Mouse (Mus musculus): ENCODE data around the gene Akr1a1.

Akr1a1 gene

DNA sequence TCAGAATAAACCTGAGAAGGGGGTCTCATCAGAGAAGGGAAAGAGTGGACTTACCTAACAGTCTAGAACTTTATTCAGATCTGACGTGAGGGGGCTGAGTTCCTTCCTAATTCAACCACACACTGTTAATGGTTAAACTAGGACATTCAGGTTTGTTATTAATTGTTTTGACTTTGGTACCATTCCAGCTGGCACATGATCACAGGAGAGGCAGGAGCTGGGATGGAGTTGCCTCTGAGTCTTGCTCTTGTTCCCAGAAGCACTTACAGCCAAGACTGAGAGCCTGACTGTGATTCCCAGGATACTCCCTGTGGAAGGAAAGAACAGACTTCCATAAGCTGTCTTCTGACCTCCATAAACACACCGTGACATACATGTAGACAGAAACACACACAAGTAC, 8.0 kb upstream of the Akr1a1 start:
- DNase-seq (ENCODE audit: low read depth, low spot score) = no peak

DNA sequence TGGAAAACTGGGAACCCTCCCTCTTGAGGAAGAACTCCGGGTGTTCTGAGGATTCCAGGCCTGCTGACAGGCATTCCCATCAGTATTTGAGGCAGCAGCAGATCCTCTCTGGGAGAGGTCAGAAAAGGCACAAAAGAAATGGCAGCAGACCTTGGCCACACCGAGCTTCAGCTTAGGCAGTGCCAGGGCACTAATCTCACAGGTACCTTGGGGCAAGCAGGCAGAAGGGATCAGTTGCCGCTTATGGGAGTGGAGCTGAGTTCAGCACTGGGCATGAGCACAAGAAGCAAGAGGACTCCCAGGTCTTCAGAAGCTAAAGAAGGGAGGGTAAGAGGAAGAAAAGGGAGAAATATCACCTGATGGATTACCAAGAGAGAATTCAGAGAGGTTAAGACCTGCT, 6.5 kb upstream of the Akr1a1 start:
- DNase-seq (ENCODE audit: low read depth, low spot score) = no peak

DNA sequence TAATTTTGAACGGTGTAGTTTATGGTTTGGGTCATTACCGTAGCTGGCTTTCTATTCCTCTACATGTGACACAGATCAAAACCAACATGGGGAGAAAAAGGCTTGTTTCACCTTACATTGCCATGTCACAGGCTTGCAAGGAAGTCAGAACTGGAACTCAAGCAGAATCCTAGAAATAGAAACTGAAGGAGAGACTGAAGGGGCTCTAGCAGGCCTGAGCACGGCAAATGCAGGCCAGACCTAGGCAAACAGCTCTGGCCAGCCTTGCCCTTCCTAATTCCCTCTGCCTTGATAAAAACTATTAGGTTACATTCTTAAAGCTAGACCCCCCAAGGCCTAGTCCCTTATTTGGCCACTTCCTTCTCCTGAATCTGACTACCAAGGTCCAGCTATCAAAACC, 4.2 kb upstream of the Akr1a1 start:
- no peak for DNase-seq (ENCODE audit: low read depth, low spot score)

DNA sequence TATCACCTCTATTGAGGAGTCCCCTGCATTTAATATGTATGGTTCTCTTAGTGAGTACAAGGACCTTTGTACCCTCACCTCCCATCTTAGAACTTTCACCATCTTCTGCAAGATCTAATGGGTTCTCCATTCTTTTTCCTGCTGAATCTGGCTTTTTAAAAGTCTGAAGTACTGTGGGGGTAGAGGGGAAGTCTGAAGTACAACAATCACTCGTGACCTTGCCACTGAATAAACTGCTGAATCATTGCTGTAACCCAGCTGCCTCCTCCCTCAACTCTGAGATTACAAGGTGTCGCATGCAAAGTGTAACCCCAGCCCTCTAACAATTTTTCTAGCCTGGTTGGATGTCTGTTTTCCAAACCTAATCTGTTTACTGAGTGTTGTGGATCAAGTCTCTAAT, 3.6 kb upstream of the Akr1a1 start:
- DNase-seq (ENCODE audit: low read depth, low spot score) = no peak

DNA sequence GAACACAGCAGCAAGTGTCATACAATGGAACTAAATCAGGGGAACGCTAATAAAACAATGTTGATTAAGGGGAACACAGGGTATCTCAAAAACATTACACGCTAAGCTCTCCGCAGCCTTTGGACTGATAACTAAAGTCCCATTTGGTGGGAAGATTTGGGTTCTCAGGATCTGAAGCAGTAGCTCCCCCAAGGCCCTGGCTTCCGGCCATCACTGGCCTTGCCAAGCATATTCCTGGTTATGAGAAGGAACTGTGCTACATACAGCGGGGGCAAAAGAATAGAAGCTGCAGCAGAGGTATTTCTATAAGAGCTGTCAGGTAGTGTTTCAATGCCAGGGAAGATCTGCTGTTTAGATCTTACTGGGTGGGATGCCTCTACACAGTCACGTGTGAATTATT, 1.7 kb upstream of the Akr1a1 start:
- DNase-seq (ENCODE audit: low read depth, low spot score) = no peak

DNA sequence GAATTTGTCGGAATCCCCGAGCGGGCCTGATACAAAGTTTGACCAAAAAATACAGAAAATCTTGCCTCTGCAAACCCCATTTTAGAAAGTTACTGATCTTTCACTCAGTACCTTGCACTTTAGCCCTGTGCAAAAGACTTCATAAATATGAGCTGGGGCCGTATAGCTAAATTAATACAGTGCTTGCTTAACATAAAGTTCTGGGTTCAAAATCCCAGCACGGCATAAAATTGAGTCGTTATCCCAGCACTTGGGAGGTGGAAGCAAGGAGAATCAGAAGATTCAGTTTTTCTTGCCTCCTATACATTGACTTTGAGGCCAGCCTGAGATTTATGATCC, 286 bp upstream of the Akr1a1 start:
- DNase-seq (ENCODE audit: low read depth, low spot score) = no peak

DNA sequence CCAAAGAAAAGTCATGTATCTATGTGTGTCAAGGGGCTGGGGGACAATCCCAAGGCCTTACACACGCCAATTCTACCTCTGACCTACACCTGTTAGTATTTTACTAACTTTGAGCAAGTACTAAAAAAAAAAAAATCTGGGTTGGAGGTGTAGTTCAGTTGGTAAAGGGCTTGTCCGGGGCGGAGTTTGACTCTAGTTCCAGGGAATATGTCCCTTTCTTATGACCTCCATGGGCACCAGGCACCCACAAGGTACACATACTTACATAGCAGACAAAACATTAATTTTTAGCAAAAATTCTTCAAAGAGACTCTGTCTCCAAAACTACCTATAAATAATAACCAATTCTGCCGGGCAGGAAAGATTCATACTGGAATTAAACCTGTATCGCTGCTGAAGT, 1.1 kb downstream of the Akr1a1 start:
- no peak for DNase-seq (ENCODE audit: low read depth, low spot score)

DNA sequence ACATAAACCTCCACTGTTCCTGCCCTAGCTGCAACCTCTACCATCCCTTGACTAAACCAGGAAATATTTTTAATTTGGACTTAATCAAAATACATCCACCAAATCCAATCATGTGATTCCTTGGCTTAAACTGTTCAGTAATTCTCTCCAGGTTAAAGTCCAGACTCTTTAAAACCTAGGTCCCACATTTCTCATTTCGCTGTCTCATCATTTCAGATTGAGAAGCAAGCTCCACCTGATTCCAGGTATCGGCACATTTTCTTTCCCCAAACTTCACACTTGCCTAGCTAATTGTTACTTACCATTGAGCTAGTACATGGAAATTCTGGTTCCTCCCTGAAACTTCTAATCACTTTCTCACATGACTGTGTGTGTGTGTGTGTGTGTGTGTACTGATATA, 2.1 kb downstream of the Akr1a1 start:
- no peak for DNase-seq (ENCODE audit: low read depth, low spot score)

DNA sequence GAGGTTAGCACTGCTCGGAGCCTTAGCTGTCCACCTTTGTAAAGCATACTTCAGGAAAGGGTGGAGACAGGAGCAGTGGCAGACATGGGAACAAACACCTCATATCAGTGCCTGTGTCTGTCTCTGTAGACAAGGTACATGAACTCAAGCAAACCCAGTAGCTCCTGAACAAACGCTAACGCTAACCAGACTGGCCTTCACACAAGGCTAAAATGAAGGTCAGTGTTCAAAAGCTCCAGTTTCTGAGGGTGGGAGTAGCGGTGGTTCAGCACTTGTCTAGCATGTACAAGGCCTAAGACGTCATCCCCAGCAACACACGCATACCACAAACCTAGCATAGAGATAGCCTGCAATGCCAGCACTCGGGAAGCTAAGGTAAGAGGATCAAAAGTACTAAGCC, 5.9 kb downstream of the Akr1a1 start:
- no peak for DNase-seq (ENCODE audit: low read depth, low spot score)

DNA sequence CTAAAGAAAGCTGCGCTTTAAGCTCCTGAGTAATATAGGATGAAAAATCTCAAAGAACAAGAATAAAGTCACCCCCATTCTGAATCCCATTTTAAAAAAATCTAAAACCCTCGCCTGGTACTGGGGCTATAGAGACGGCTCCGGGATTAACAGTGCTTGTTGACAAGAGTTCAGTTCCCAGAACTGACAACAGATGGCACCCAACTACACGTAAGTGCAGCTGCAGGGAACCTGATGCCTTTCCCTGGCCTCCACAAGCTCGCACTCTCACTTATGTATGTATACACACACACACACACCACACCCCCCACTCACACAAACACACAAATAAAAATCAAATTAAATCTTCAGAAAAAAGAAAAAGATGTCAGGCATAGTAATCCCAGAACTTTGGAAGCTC, 7.2 kb downstream of the Akr1a1 start:
- DNase-seq (ENCODE audit: low read depth, low spot score) = no peak

DNA sequence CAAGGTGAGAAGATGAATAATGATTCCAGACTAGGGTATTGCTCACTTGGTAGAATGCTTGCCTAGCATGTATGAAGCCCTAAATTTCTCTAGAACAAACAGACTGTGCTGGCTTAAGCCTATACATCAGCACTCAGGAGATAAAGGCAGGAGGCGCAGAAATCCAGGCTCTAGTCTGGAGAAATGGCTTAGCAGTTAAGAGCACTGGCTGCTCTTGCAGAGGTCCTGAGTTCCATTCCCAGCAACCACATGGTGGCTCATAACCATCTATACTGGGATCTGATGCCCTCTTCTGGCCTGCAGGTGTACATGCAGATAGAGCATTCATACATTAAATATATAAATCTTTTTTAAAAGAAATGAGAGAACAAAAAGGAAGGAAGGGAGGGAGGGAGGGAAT, 9.4 kb downstream of the Akr1a1 start:
- no peak for DNase-seq (ENCODE audit: low read depth, low spot score)

DNA sequence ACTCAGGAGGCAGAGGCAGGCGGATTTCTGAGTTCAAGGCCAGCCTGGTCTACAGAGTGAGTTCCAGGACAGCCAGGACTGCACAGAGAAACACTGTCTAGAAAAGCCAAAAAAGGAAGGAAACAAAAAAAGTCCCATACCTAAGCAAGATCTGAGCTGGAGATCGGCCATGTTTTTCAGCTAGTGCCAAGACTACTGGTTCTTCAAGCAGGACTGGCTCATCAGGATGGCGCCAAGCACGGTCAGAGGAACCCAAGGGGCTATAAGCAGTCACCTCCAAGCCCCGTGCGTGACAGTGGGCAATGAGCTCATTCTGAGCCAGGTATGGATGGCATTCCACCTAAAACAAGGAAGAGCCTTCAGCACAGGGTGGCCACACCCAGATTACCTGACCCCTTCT, 12.7 kb downstream of the Akr1a1 start:
- no peak for DNase-seq (ENCODE audit: low read depth, low spot score)

DNA sequence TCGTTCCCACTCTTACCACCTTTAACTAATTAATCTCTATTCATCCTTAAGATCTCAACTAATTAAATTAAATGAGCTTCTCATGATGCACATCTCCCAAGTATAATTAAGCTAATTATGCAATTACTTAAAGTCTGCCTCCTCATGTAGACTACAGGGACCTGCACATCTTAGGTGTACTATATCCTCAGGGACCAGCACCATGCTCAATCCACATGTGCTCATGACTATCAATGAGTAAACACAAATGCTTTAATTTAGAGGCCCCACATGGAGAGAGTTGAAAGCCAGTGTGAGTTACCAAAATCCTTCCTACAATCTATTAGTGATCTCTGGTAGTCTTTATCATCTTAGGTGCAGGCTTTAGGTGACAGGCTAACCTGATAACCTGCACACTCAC, 16.3 kb downstream of the Akr1a1 start:
- DNase-seq (ENCODE audit: low read depth, low spot score) = no peak

DNA sequence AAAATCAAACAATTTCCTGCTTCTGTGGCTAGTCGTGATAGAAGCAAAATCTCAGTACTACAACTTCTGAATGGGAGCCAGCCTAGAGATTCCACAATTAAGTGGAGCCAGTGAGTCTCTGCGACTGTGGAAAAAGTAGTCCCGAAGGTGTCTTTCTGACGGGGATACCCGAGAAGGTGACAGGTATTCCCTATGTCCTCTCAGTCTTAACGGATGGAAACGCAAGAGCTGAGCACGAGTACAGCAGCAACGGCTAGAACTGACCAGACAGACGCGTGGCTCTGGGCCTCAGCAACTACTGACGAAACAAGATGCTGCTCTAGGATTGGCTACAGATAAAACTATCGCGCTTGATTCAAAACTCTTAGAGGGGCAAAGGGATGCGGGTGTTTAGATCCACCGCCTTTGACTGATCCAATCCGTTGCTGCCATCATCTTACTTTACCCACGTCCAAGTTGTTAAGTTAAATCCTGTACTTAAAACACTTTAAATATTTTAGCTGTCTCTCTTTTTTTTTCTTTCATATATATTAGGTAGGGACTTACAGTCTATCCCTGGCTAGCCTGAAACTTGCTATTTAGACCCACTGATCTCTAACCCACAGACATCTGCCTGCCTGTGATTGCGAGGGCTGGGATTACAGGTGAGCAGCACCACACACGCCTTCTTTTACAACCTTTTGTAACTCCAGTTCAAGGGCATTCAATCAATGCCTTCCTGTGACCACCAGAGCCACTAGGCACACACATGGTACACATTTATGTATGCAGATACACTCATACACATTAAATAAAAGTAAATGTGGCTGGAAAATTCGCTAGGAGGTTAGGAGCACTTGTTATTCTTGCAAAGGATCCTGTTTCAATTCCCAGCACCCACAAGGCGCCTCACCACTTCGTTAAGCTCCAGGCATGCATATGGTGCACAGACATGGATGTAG, 23.5 kb downstream of the Akr1a1 start, which contains the start of gene Nasp:
Gene Nasp, minus strand, starts transcription at position 220 of the 941 bp plus-strand sequence.
- peak; percentile 88 for DNase-seq (ENCODE audit: low read depth, low spot score)

DNA sequence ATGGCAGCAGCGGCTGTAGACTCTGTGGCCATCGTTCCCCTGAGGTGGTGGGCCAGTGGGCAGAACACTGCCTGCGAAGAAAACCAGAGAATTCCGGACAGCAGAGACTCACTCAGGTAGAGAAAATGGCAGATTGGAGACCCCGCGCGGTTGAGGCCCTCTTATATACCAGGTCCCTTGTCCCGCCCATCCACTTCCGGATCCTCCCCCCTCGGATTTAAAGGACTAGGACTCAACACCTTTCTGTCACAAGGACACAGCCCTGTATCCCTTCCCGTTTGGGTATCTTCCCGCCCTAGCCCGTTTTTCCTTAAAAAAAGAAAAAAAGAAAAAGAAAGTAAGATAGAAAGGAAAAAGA, 24.1 kb downstream of the Akr1a1 start:
- DNase-seq (ENCODE audit: low read depth, low spot score) = peak; percentile 93

DNA sequence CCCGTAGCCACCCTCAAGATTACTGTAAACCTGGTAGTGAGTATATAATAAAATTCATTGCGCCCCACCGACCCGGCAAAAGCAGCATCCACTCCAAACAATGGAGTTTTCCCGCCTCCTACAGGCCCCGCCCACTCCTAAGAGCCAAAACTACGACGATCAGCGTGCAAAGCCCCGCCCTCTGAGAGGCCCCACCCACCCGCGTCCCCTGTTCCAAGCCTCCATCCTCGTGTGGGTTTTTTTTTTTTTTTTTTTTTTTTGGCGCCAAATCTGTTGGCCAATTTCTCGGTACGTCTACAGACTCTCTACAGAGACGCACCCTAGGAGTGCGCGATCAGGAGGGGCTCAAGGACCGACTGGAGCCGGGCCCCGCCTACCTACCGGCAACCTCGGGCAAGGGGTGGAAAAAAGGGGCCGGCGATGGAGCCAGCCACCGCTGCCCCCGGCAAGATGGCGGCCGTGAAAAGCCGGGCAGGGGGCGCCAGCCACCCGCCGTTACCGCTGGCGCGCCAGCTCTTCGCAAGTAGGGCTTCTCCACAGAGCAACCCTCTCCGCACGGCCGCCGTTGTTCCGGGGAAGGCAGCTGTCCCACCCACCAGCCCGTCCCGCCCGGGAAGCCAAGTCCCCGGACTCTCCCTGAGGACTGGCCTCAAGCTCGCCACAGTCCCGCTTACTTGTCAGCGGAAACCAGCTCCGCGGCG, 24.7 kb downstream of the Akr1a1 start:
- peak; percentile 95 for DNase-seq (ENCODE audit: low read depth, low spot score)

DNA sequence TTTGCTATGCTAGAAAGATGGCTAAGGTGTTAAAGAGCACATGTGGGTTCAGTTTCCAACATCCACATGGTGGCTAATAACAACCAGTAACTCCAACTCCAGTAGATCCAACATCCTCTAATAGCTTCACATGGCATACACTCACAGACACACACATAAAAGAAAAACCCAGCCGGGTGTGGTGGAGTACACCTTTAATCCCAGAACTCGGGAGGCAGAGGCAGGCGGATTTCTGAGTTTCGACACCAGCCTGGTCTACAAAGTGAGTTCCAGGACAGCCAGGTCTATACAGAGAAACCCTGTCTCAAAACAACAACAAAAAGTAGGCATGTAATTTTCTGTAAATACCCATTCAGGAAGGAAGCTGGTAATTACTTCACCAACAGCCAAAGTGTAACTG, 26.6 kb downstream of the Akr1a1 start:
- DNase-seq (ENCODE audit: low read depth, low spot score) = no peak

DNA sequence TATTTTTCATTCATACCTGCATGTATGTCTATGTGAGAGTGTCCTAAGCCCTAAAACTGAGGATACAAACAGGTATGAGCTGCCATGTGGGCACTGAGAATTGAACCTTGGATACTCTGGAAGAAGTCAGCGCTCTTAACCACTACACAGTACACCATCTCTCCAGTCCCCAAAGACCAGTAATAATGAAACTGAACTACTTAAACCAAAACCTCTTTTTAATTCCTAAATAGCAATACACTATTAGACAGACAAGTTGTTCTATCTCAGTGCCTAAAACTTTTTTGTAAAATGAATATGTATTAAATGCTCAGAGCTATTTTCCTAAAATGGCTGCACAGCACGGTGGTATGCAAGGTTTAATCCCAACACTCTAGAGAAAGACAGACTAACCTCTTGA, 36.2 kb downstream of the Akr1a1 start:
- DNase-seq (ENCODE audit: low read depth, low spot score) = no peak

DNA sequence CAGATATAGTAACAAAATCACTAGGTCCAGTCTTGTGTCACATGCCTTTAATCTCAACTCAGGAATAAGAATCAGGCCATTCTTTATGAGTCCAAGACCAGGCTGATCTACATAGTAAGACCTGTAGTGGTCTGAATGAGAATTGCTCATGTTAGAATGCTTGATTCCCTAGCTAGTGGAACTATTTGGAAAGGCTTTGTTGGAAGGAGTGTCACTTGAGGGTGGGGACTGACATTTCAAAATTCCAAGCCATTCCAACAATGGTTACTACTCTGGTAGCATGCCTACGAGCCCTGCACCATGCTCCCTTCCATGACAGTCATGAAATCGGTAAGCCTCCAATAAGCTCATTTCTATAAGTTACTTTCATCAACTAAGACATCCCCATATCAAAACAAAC, 38.9 kb downstream of the Akr1a1 start:
- DNase-seq (ENCODE audit: low read depth, low spot score) = no peak

DNA sequence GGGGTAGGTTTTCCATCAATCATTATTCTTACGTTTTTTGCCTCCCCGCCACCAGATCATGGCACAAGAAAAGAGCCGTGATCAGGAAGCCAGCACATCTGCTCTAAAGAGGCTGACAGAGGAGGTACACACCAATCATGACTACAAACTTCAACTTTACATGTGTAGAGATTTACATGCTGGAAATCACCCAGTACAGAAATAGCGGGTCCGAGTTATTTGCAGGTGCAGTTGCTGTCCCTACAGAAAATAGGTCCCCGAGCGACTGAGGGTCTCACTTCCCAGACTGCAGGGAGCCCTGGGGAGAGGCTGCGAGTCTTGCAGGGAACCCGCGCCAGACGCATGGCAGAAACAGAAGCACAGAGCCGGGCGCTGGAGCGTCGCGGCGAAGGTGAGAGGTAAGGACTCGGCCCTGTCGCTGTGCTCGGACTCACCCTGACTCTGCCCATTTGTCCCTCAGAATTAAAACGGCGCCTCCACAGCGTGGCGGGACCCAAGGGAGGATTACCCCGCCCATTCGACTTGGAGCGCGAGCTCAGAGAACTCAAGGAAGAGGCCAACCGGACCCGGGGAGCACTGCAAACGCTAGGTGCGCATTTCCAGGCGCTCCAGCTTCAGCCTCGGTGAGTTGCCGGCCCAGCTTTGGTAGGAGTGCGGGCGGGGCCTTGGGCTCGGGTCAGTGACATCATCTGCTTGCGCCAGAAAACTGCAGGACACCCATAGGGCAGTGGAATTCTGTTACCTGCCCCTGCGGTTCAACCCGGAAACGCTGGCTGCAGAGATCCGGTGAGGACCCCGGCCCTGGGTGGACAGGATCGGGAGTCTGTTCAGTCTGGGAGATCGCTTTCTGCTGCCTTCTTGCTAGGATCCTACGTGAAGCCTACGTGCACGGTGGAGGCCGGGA, 54.2 kb downstream of the Akr1a1 start:
- DNase-seq (ENCODE audit: low read depth, low spot score) = peak; percentile 93

DNA sequence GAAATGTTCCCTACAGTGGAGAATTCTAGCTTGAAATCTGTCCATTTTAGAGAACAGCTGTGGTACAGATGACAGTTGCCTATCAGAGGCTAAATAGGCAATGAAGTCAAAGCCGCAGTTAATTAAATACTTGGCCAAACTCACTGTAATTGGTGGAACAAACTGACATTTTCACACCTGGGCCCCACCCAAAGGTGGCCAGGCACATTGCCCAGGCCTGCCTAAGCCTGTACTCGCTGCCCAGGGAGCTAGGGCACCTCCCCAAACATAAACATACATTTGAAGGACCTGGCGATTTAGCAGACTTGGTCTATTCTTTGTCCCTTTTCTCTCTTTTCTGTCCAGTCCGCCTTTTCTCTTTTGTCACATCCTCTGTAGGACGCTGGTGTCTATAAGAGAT, 55.1 kb downstream of the Akr1a1 start, which contains the start of gene Ccdc17:
Gene Ccdc17, plus strand, starts transcription at position 276 of the 400 bp plus-strand sequence.
- DNase-seq (ENCODE audit: low read depth, low spot score) = no peak

DNA sequence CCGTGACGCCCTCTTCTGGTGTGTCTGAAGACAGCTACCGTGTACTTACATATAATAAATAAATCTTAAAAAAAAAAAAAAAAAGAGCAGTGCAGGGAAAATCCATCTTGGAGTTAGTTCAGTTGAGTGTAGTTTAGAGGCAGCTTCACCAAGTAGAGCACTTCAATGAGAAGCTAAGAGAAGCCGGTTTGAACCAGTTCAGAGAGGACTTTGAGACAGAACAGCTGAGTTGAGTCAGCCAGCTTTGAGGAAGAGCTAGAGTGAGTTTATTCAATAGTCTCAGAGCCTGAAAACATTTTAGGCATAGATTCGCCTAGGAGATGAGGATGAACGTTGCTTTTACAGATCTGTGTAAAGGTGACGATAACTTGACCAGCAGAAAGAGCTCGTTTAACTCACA, 55.7 kb downstream of the Akr1a1 start:
- no peak for DNase-seq (ENCODE audit: low read depth, low spot score)
